Mouse (Mus musculus): ENCODE data around the gene Defb9.
"Not testable (repeated sequence)": the region's sequence is repeated elsewhere in the genome, so short reads cannot be mapped to it uniquely, and the experiment has no call there.

Gene Defb9

GRCm38 (mm10) chr8:21885321-21885720 lies at the start of gene Defb9:
Gene Defb9 (minus strand): TSS chr8:21885421.
- in situ Hi-C loops (cut with MboI, MseI), result not testable (repeated sequence)

- in situ Hi-C loops (cut with MboI, MseI), result no loop called here
These were observed 47.4 kb upstream of the Defb9 start, which contains the start of gene Defb15 for GRCm38 (mm10) chr8:21932610-21933009. Gene Defb15 (minus strand): TSS chr8:21932710.

- in situ Hi-C loops (cut with MboI, MseI), result not testable (repeated sequence)
These were observed 45.5 kb upstream of the Defb9 start for GRCm38 (mm10) chr8:21930754-21931153.

- in situ Hi-C loops (cut with MboI, MseI), result no loop called here
These were observed 30.4 kb upstream of the Defb9 start for GRCm38 (mm10) chr8:21915625-21916024.

GRCm38 (mm10) chr8:21912554-21912953 lies 27.3 kb upstream of the Defb9 start:
- in situ Hi-C loops (cut with MboI, MseI), result no loop called here

- in situ Hi-C loops (cut with MboI, MseI), result no loop called here
These were observed 26.7 kb upstream of the Defb9 start for GRCm38 (mm10) chr8:21911931-21912330.

- in situ Hi-C loops (cut with MboI, MseI), result not testable (repeated sequence)
These were observed 21.1 kb upstream of the Defb9 start, which contains the start of gene Defb11 for GRCm38 (mm10) chr8:21906290-21906689. Gene Defb11 (minus strand): TSS chr8:21906412.

- in situ Hi-C loops (cut with MboI, MseI), result not testable (repeated sequence)
These were observed 26.6 kb downstream of the Defb9 start, which contains the start of gene Defb10 for GRCm38 (mm10) chr8:21858586-21858985. Gene Defb10 (plus strand): TSS chr8:21858901.
